Mouse (Mus musculus): Measurements from ENCODE around the gene Efcc1. TPM values are rescaled to one million over a fixed set of nuclear protein-coding genes. Genes with fewer than 3 reads are reported as not detected.
A peak's percentile ranks its signal among the peaks of the same experiment; 100 is the strongest.

Efcc1 gene
- 4.8 and 7.3 TPM in 2 replicates for total RNA-seq (2014; rRNA removed)
- 4.7 and 7.8 TPM in 2 replicates for polyA plus RNA-seq (2015; fragmentation: Nextera tagmentation; extraction: Ambion mirVana)

DNA sequence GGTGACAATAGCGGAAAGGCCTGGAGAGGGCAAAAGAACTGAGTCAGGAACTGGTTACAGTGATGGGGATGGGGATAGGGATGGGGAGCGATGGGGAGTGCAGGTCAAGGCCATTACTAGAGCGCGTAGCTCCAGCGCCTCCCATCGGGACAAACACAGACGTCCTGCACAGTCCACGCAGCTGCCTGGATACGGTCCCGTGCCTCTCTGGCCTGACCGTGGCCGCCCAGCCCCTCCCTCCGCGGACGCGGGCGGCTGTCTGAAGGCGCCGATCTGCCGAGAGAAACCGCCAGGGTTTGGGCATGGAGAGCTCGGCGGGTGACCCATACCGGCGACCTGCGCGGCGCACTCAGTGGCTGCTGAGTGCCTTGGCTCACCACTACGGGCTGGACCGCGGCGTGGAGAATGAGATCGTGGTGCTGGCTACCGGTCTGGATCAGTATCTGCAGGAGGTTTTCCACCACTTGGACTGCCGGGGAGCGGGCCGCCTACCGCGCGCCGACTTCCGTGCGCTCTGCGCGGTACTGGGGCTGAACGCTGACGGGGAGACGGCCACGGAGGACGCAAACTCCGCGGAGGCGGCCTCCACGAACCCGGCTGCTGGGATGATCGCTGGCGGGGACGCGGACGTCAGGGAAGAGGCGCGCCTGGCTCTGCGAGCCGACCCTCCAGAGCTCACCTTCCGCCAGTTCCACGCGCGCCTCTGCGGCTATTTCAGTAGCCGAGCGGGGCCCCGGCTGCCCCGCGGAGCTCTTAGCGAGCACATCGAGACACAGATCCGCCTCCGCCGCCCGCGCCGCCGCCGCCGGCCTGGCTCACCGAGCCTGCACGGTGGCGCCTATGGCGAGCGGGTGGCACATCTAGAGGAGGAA lies at the start of gene Efcc1:
Gene Efcc1, plus strand, starts transcription at position 279 of the 872 bp plus-strand sequence.
- no peaks in the 10 kb centered on the region for H3K36me3 ChIP-seq (ENCODE audit: insufficient read depth)
- peaks cover 11% of the 10 kb centered on the region; the same call in 1 of the 2 replicates for H3K4me1 ChIP-seq (ENCODE audit: insufficient read depth)
- no peaks in the 10 kb centered on the region for H3K9me3 ChIP-seq (ENCODE audit: low read length)
- H3K27me3 ChIP-seq (ENCODE audit: insufficient read depth, low read length): peaks cover 27% of the 10 kb centered on the region
- H3K4me2 ChIP-seq (ENCODE audit: low read depth): peak within 1 kb of the TSS; percentile 94
- H3K9ac ChIP-seq: peak within 1 kb of the TSS; percentile 63
- ATAC-seq (peak; percentile 79), DNase-seq (peak; percentile 63)
- WGBS: 2% methylated on average over 83 of the region's 90 CpGs
- TF ChIP-seq CTCF (IDR thresholded peaks at IDR 0.05; ENCODE audit: low read depth): no peak; the same call in 1 of the 2 replicates
- H3K4me3 ChIP-seq (ENCODE audit: low read depth, low read length): peak within 1 kb of the TSS; percentile 58
- H3K27ac ChIP-seq (ENCODE audit: low read depth, low read length): peak within 1 kb of the TSS; percentile 72

DNA sequence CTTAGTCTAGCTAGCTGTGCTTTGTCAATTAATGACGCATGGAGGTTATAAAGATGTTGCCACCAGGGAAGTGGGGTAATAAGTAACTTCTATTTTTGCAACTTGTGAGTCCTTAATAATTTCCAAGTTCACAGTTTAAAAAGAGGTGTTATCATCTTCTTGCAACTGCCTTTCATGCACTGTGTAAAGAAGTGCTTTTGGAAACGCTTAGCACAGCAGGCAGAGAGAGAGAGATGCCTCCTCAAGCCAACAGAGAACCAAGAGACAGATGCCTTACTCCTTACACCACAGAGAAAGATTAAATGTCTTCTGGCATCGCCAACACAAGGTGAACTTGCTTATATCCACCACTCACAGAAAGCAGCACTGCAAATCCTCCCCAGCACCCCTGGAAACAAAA lies 34.7 kb upstream of the Efcc1 start:
- no peaks in the 10 kb centered on the region for H3K9me3 ChIP-seq (ENCODE audit: low read length)
- ATAC-seq (peak; percentile 74), DNase-seq (peak; percentile 29)
- H3K4me1 ChIP-seq (ENCODE audit: insufficient read depth): no peaks in the 10 kb centered on the region
- no peak overlapping the region for H3K4me2 ChIP-seq (ENCODE audit: low read depth)
- H3K27ac ChIP-seq (ENCODE audit: low read depth, low read length): peak overlapping the region; percentile 73
- WGBS: 65% methylated on average over 3 of the region's 3 CpGs
- no peak for TF ChIP-seq CTCF (IDR thresholded peaks at IDR 0.05; ENCODE audit: low read depth)
- no peak overlapping the region for H3K9ac ChIP-seq
- H3K27me3 ChIP-seq (ENCODE audit: insufficient read depth, low read length): no peaks in the 10 kb centered on the region
- H3K4me3 ChIP-seq (ENCODE audit: low read depth, low read length): no peak overlapping the region
- no peaks in the 10 kb centered on the region for H3K36me3 ChIP-seq (ENCODE audit: insufficient read depth)

DNA sequence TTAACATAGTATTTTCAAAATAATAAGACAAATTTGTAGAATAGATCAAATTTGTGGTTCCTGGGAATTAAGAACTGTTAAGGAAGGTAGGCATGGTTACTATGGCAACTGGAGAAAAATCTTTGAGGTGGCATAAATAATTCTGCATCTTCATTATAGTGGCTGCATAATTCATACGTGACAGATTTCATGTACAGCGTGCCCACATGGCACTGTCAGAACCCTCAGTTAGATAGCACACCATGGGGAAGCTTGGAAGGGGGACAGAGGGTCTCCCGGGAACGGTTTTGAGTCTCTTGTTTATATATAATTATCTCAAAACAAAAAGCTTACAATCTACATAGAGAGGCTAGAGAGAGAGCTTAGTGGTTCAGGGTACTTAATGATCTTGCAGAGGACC lies 34.1 kb upstream of the Efcc1 start:
- H3K4me1 ChIP-seq (ENCODE audit: insufficient read depth): no peaks in the 10 kb centered on the region
- WGBS: 55% methylated on average over 4 of the region's 4 CpGs

DNA sequence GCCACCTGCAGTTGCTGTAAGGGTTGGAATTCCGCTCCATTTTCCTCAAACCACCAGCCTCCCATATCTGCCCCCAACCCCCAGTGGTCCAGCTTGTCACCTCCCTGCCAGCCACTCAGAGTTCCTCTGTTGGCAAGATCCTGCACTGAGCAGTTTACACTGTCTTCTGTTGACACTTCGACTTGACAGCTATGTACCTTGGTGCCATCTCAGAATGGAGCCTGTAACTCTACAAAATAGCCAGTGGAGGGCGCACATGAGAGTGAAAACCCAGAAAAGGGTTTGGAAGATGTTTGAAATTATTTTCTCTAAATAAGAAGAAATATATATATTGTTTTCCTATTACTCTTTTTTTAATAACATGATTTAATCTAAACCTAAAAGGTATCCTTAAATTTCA lies 24.4 kb upstream of the Efcc1 start:
- Histone ChIP-seq H3K4me2 (ENCODE audit: low read depth) (no peak overlapping the region), H3K36me3 (ENCODE audit: insufficient read depth) (no peaks in the 10 kb centered on the region), H3K4me3 (ENCODE audit: low read depth, low read length) (no peak overlapping the region), H3K9me3 (ENCODE audit: low read length) (no peaks in the 10 kb centered on the region), H3K4me1 (ENCODE audit: insufficient read depth) (no peaks in the 10 kb centered on the region), H3K27me3 (ENCODE audit: insufficient read depth, low read length) (no peaks in the 10 kb centered on the region), H3K9ac (no peak overlapping the region), H3K27ac (ENCODE audit: low read depth, low read length) (no peak overlapping the region)
- WGBS: 44% methylated on average over 3 of the region's 3 CpGs
- DNase-seq (no peak), ATAC-seq (no peak)
- TF ChIP-seq CTCF (IDR thresholded peaks at IDR 0.05; ENCODE audit: low read depth): peak; percentile 47

More for the DNA sequence above, 34.1 kb upstream of the Efcc1 start:
- Histone ChIP-seq H3K9me3 (ENCODE audit: low read length) (no peaks in the 10 kb centered on the region), H3K9ac (no peak overlapping the region), H3K27me3 (ENCODE audit: insufficient read depth, low read length) (no peaks in the 10 kb centered on the region), H3K4me3 (ENCODE audit: low read depth, low read length) (no peak overlapping the region), H3K36me3 (ENCODE audit: insufficient read depth) (no peaks in the 10 kb centered on the region), H3K27ac (ENCODE audit: low read depth, low read length) (no peak overlapping the region), H3K4me2 (ENCODE audit: low read depth) (no peak overlapping the region)
- peak; percentile 91 for ATAC-seq
- DNase-seq: peak; percentile 68
- TF ChIP-seq CTCF (IDR thresholded peaks at IDR 0.05; ENCODE audit: low read depth): no peak

DNA sequence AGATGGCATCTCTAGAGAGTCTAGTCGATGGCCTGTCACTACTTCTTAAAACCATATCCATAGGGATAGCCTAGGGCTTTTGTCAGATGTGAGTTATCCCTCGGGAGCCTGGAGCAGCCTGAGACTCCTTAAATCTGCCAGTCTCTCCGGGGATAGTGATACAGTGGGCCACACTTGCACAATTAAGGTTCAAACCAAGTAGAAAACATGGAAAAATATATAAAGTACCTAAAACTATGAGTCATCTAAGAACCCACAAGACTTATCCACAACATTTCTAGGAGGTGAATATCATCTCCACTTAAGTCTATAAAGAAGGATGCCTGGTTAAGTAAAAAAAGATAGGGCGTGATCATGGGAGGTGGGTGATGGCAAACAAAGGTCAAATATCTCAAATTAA lies 18.4 kb upstream of the Efcc1 start:
- no peaks in the 10 kb centered on the region for H3K9me3 ChIP-seq (ENCODE audit: low read length)
- TF ChIP-seq CTCF (IDR thresholded peaks at IDR 0.05; ENCODE audit: low read depth): no peak
- WGBS: 90% methylated on average over 4 of the region's 4 CpGs

DNA sequence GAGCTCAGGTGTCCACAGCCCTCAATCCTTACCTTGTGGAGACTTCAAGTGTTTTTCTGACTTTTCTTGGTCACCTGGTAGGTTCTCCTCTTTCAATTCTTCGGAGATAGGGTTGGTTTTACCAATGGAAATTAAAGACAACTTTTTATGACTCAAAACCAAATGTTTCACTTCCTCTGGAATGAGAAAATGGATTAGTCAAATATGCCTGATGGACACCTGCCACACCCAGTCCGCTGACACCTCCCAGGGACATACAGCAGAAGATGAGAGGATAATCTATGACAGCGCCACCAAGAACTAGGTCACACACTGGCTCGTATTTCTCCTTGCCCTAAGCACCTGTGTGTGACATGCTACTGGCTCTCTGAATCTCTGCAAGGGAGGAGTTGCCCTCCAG lies 16.6 kb upstream of the Efcc1 start:
- H3K4me3 ChIP-seq (ENCODE audit: low read depth, low read length): no peak overlapping the region
- no peak overlapping the region for H3K9ac ChIP-seq
- no peaks in the 10 kb centered on the region for H3K36me3 ChIP-seq (ENCODE audit: insufficient read depth)
- ATAC-seq (no peak), DNase-seq (no peak)
- no peaks in the 10 kb centered on the region for H3K4me1 ChIP-seq (ENCODE audit: insufficient read depth)
- H3K9me3 ChIP-seq (ENCODE audit: low read length): no peaks in the 10 kb centered on the region
- H3K27me3 ChIP-seq (ENCODE audit: insufficient read depth, low read length): no peaks in the 10 kb centered on the region
- no peak for TF ChIP-seq CTCF (IDR thresholded peaks at IDR 0.05; ENCODE audit: low read depth)
- no peak overlapping the region for H3K4me2 ChIP-seq (ENCODE audit: low read depth)
- H3K27ac ChIP-seq (ENCODE audit: low read depth, low read length): no peak overlapping the region
- 84% methylated on average over 4 of the region's 4 CpGs for WGBS

More for the DNA sequence above, 18.4 kb upstream of the Efcc1 start:
- Histone ChIP-seq H3K9ac (no peak overlapping the region), H3K27me3 (ENCODE audit: insufficient read depth, low read length) (no peaks in the 10 kb centered on the region), H3K4me1 (ENCODE audit: insufficient read depth) (no peaks in the 10 kb centered on the region), H3K36me3 (ENCODE audit: insufficient read depth) (no peaks in the 10 kb centered on the region), H3K27ac (ENCODE audit: low read depth, low read length) (no peak overlapping the region), H3K4me3 (ENCODE audit: low read depth, low read length) (no peak overlapping the region), H3K4me2 (ENCODE audit: low read depth) (no peak overlapping the region)
- ATAC-seq: no peak
- no peak for DNase-seq

DNA sequence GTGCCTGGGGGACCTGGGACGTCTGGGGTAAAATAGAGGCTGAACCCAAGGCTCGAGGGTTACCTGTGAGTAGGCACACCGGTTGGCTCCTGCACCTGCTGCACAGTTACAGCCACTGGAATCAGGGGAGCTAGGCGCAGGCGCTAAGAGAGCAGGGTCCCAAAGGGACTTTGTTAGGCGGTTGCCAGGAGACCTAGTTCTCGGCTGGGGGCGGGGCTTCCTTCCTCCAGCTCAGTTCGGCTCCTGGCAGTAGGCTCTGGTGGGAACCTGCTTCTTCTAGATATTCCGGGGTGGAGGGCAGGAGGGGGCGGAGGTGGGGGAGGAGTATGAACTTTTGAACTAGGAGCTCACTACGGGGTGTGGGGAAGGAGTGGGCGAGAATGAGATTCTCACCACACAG lies 8.0 kb upstream of the Efcc1 start:
- Histone ChIP-seq H3K4me1 (ENCODE audit: insufficient read depth) (no peaks in the 10 kb centered on the region), H3K4me2 (ENCODE audit: low read depth) (no peak overlapping the region; the same call in 1 of the 2 replicates), H3K36me3 (ENCODE audit: insufficient read depth) (no peaks in the 10 kb centered on the region), H3K27ac (ENCODE audit: low read depth, low read length) (no peak overlapping the region), H3K9me3 (ENCODE audit: low read length) (no peaks in the 10 kb centered on the region), H3K4me3 (ENCODE audit: low read depth, low read length) (no peak overlapping the region), H3K27me3 (ENCODE audit: insufficient read depth, low read length) (no peaks in the 10 kb centered on the region), H3K9ac (no peak overlapping the region)
- no peak for TF ChIP-seq CTCF (IDR thresholded peaks at IDR 0.05; ENCODE audit: low read depth)
- whole genome bisulfite sequencing: 6% methylated on average over 13 of the region's 13 CpGs
- ATAC-seq (peak; percentile 98), DNase-seq (peak; percentile 71)
